Mouse (Mus musculus) C2C12 (cell line): Measurements from ENCODE around the gene Tctn3. TPM values are rescaled to one million over a fixed set of nuclear protein-coding genes. Genes with fewer than 3 reads are reported as not detected.
"Not testable (repeated sequence)": the region's sequence is repeated elsewhere in the genome, so short reads cannot be mapped to it uniquely, and the experiment has no call there.

Source experiments
- H3K27me3 ChIP-seq: one replicate; pipeline ENCODE4 v1.6.1; 2011; ENCODE audit not compliant: control insufficient read depth, insufficient read depth, insufficient read length
- H3K36me3 ChIP-seq: one replicate; pipeline ENCODE4 v1.6.1; 2011; ENCODE audit not compliant: control insufficient read depth, insufficient read depth
- H3K4me3 ChIP-seq: one replicate; pipeline ENCODE4 v1.5.1; 2011; ENCODE audit warnings: mild to moderate bottlenecking, control low read depth; ENCODE audit not compliant: poor library complexity, insufficient read depth, severe bottlenecking
- H3K79me2 ChIP-seq: one replicate; pipeline ENCODE4 v1.6.1; 2011; ENCODE audit not compliant: control insufficient read depth, insufficient read depth
- H3K79me3 ChIP-seq: one replicate; pipeline ENCODE4 v1.6.1; 2011; ENCODE audit warnings: low read depth, control low read depth
- H3ac ChIP-seq: one replicate; pipeline ENCODE3; 2011; ENCODE audit warnings: low read depth; ENCODE audit not compliant: control insufficient read depth, insufficient read length
- CEBPB ChIP-seq: IDR thresholded peaks from one replicate; pipeline ENCODE4 v1.6.1; 2011; ENCODE audit warnings: low read depth, mild to moderate bottlenecking, control low read depth, moderate library complexity
- CTCF ChIP-seq: IDR thresholded peaks from one replicate; pipeline ENCODE4 v1.5.1; 2011; ENCODE audit not compliant: control insufficient read depth, insufficient read depth, insufficient read length
- FOSL1 ChIP-seq: IDR thresholded peaks from one replicate; pipeline ENCODE4 v1.8.0; 2011; ENCODE audit warnings: mild to moderate bottlenecking, low read length; ENCODE audit not compliant: poor library complexity, insufficient read depth, severe bottlenecking
- MAX ChIP-seq: IDR thresholded peaks from one replicate; pipeline ENCODE4 v1.6.1; 2011; ENCODE audit warnings: mild to moderate bottlenecking, control low read depth
- MYOD1 ChIP-seq: IDR thresholded peaks from one replicate; pipeline ENCODE4 v1.6.1; 2011; ENCODE audit warnings: low read depth; ENCODE audit not compliant: control insufficient read depth, insufficient read length
- MYOG ChIP-seq: IDR thresholded peaks from one replicate; pipeline ENCODE4 v1.6.1; 2011; ENCODE audit not compliant: control insufficient read depth, insufficient read length; ENCODE audit errors: extremely low read depth
- USF1 ChIP-seq: IDR thresholded peaks from one replicate; pipeline ENCODE4 v1.6.1; 2011; ENCODE audit warnings: low read depth, mild to moderate bottlenecking, control low read depth, moderate library complexity
- polyA plus RNA-seq: library from polyadenylated mRNA; unstranded; fragments of >200 nt; fragmentation: generic; extraction: Trizol; gene quantifications from one replicate; pipeline ENCODE4 v1.2.1, GENCODE M21; 2012; ENCODE audit warnings: missing spikeins

Gene Tctn3
- polyA plus RNA-seq, 1 experiment: 3.1 TPM

DNA sequence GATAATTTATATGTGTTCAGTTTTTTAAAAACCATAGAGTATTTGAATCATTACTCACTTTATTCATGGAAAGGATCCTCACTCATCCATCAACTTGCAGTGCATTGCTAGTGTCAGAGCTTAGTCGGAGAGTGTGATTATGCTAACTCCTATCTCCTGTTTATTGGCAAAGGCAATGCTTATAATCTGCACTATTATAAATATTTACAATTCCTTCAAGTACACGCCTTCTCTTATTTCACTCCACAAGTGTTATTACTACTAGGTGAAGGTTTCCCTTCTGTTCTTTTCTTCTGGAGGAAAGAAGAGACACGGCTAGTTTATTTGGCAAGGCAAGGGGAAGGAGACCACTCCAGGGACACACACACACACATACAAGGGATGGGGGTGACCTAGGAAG is 20.2 kb upstream of the Tctn3 start:
- H3K79me2 ChIP-seq: no peaks in the 10 kb centered on the region
- no peaks in the 10 kb centered on the region for H3K27me3 ChIP-seq
- H3K79me3 ChIP-seq: no peaks in the 10 kb centered on the region
- no peak overlapping the region for H3K4me3 ChIP-seq
- no peak for TF ChIP-seq MYOG
- TF ChIP-seq CTCF: no peak
- no peak for TF ChIP-seq CEBPB
- no peak overlapping the region for H3ac ChIP-seq
- no peaks in the 10 kb centered on the region for H3K36me3 ChIP-seq

DNA sequence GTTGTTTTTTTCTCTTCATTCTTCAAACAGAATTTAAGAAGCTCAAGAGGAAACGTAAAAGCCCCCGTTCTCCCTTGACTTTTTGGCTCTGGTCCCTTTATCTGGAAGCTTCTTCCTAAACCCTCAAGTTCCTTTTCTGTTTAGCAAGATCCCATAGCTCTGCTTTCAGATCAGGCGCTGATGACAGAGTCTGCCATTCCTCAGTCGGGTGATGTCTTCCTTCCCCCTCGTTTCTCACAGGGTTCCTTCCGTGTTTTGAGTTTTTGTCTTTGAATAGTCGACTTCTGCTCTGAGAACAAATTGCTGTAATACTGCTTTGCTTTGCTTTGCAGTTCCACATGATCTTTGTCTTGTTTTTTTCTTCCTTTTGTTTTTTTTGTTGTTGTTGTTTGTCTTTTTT is 18.6 kb upstream of the Tctn3 start:
- Histone ChIP-seq H3K4me3 (no peak overlapping the region), H3K79me3 (no peaks in the 10 kb centered on the region), H3K27me3 (no peaks in the 10 kb centered on the region), H3ac (no peak overlapping the region), H3K79me2 (no peaks in the 10 kb centered on the region), H3K36me3 (no peaks in the 10 kb centered on the region)
- no peak for TF ChIP-seq MYOG
- TF ChIP-seq CEBPB: no peak
- TF ChIP-seq FOSL1: no peak
- no peak for TF ChIP-seq MAX
- TF ChIP-seq CTCF: no peak
- TF ChIP-seq USF1: no peak

DNA sequence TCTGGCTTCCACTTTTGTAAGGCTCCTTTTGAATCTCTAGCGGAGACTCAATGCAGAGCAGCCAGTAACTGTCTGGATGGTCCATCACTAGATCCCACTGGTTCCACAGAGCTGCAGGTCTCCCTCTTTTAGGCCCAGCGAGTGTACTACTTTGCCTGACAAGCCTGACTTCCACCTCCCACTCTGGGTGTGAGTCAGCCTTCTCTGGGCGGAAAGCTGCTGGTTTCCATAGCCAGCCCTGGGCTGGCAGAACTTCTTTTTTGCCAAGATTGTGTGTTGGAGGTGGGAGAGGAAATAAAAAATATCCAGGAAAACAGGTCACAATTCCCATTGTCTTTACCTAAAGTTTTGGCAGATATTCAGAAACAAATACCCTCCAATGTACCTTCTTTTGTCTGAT is 18.1 kb upstream of the Tctn3 start:
- Histone ChIP-seq H3K36me3 (no peaks in the 10 kb centered on the region), H3ac (no peak overlapping the region), H3K4me3 (no peak overlapping the region), H3K27me3 (no peaks in the 10 kb centered on the region), H3K79me3 (no peaks in the 10 kb centered on the region), H3K79me2 (no peaks in the 10 kb centered on the region)
- TF ChIP-seq FOSL1: no peak
- TF ChIP-seq MYOD1: no peak

DNA sequence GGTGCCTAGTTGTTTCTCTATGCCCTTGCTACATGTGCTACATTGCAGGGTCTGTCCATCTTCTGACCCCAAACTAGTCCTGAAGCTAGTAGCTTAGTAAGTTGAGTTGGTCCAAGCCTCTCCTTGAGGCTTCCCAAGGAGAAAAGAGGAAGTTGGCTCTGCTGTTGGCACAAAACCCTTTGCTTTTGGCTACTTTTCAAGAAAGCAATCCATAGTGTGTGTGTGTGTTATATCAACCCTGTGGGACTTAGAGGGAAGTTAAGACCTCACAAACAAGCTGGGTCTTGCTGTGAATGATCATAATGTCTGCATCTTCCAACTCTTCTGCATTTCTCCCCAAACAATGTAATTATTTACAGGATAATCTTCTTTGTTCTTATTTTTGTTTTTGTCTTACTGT is 16.9 kb upstream of the Tctn3 start:
- Histone ChIP-seq H3K36me3 (no peaks in the 10 kb centered on the region), H3K27me3 (no peaks in the 10 kb centered on the region), H3K79me3 (no peaks in the 10 kb centered on the region), H3K4me3 (no peak overlapping the region), H3K79me2 (no peaks in the 10 kb centered on the region), H3ac (no peak overlapping the region)
- TF ChIP-seq MAX (no peak), FOSL1 (no peak)

DNA sequence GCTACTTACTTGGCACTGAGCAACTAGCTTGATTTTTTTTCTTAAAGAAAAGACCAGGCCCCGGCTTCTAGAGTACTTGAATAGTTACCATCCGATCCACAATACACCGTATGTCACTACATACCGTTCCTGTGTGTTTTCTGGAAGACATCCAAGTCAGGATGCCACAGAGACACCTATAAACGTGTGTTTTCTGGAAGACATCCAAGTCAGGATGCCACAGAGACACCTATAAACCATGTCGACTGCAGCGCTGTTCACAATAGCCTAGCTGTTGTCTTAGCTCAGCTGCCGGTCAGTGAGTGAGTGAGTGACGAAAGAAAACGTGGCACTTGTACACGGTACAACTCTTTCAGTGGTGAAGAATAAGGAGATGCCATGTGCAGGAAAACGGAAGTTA is 13.9 kb upstream of the Tctn3 start:
- H3K79me3 ChIP-seq: no peaks in the 10 kb centered on the region

DNA sequence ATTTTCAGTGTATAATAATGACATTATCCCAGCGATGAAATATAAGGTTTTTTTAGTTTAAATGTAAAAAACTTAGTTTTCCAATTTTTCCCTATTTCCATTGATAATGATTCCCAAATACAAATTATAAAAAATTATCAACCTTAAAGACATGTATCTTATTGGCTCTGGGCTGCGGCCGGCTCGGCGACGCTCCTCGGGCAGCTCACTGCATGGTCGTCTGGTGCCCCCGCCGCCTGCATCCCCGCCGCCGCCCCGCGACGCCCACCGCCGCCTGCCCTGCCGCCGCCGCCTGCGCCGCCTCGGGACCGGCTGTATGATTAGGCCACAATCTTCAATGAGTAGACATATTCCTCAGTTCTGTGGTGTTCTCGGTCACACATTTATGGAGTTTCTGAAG is 9.6 kb upstream of the Tctn3 start:
- H3K4me3 ChIP-seq, H3K36me3 ChIP-seq, H3ac ChIP-seq, H3K79me2 ChIP-seq, H3K79me3 ChIP-seq, H3K27me3 ChIP-seq: not testable (repeated sequence)

More for the DNA sequence above, 13.9 kb upstream of the Tctn3 start:
- Histone ChIP-seq H3K27me3 (no peaks in the 10 kb centered on the region), H3K79me2 (no peaks in the 10 kb centered on the region), H3K36me3 (no peaks in the 10 kb centered on the region), H3ac (no peak overlapping the region), H3K4me3 (no peak overlapping the region)
- TF ChIP-seq MYOG: no peak
- TF ChIP-seq MAX: no peak
- TF ChIP-seq FOSL1: no peak
- TF ChIP-seq MYOD1: no peak
- no peak for TF ChIP-seq CTCF
- TF ChIP-seq CEBPB: no peak
- TF ChIP-seq USF1: no peak

DNA sequence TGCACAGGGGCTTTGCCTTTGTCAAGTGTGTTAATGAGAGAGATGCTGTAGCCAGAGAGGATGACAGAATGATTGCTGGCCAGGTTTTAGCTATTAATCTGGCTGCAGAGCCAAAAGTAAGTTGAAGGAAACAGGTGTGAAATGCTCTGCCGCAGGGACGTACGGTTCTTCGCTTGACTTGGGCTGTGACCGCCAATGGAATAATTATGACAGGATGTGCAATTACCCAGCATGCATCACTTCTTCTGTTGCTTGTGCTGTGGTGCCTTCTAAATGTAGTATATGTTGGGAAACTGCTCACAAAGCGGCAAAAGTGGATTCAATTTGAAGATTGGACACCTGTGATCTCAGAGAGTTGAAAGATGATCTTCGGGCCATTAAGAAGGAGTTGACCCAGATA is 4.0 kb upstream of the Tctn3 start:
- no peak overlapping the region for H3K4me3 ChIP-seq
- no peaks in the 10 kb centered on the region for H3K36me3 ChIP-seq
- TF ChIP-seq CEBPB (no peak), MAX (no peak), MYOG (no peak), FOSL1 (no peak), USF1 (no peak), MYOD1 (no peak), CTCF (no peak)
- H3K79me2 ChIP-seq: no peaks in the 10 kb centered on the region
- no peaks in the 10 kb centered on the region for H3K79me3 ChIP-seq
- no peak overlapping the region for H3ac ChIP-seq
- H3K27me3 ChIP-seq: no peaks in the 10 kb centered on the region
